Mouse (Mus musculus) cerebellum, adult 11 months (tissue): ENCODE data around the gene Dusp14.
A peak's percentile ranks its signal among the peaks of the same experiment; 100 is the strongest.

Experiments
- DNase-seq: peaks from one replicate; pipeline ENCODE4 v3.0.0; 2022

Gene Dusp14

DNA sequence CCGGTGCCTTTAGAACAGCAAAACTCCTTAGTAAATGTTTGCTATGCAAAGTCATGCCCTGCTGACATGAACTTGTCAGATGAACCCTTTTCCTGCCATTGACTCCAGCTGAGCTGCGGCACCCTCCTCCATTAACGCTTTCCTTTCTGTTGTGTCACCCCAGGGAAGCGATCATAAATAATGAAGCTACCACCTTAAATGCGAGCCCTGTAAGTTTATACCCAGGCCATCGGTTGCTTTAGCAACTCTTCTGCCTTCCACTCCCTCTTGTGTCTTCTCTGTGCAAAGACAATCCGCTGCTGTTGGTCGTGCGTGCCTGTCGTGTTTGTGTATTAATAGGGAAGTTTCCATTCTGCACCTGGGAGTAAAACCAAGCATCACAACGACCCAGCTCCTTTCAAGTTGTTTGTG is 3.0 kb downstream of the Dusp14 start:
- peak; percentile 37 for DNase-seq

- no peak for DNase-seq
These were observed 5.3 kb downstream of the Dusp14 start for GRCm38 (mm10) chr11:84063631-84064209.

GRCm38 (mm10) chr11:84062805-84063204 is 6.3 kb downstream of the Dusp14 start:
- DNase-seq = no peak

GRCm38 (mm10) chr11:84061881-84062280 is 7.2 kb downstream of the Dusp14 start:
- DNase-seq = no peak

DNA sequence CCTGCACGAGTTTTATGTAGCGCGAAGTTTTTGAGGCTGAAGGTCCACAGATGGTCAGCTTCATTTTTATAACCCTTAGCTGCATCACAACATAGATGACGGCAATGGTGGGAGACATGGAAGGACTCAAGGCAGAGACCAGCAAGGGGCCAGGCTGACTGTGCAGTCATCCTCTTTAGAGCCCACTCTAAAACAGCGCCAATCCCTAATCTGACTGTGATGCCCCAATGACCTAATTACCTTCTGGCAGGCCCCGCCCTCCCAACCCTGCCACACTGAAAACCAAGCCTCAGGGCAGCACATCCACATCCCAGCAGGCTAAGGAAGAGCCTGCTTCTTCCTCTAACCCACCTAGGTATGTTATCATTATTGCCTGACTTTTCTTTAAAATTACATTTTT is 8.4 kb downstream of the Dusp14 start:
- DNase-seq = no peak

DNA sequence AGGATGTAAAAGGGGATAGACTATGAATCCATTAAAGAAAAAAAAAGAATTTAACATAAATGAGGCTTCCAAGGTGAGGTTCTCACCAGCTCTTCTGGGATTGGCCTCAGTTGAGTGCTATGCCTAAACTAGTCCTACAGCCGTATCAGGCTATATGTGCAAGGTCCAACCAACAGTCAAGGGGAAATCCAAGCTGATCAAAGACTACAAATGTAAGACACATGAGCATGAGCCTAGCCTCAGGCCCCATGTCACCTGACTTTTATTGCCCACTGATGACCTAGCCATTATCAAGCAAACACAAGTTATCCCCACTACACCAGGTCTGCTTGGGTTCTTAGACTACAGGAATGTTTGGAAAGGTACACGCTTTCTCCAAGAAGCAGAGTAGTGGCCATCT is 9.3 kb downstream of the Dusp14 start:
- no peak for DNase-seq

DNA sequence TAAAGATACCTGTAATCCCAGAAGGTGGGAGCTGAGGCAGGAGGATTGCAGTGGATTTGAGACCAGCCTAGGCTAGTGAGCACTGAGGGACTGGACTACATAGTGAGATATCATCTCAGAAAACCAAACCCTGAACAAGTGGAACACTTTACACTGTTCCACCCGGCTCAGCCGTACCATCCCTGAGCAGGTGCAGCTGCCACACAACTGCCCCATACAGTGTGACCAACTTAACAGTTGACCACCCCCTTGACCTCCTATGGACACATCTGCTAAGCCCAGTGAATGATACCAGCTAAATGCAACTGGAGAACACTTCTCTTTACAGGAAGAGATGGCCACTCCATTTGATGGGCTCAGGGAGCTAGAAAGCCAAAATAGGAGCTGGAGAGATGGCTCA is 11.6 kb downstream of the Dusp14 start:
- no peak for DNase-seq

DNA sequence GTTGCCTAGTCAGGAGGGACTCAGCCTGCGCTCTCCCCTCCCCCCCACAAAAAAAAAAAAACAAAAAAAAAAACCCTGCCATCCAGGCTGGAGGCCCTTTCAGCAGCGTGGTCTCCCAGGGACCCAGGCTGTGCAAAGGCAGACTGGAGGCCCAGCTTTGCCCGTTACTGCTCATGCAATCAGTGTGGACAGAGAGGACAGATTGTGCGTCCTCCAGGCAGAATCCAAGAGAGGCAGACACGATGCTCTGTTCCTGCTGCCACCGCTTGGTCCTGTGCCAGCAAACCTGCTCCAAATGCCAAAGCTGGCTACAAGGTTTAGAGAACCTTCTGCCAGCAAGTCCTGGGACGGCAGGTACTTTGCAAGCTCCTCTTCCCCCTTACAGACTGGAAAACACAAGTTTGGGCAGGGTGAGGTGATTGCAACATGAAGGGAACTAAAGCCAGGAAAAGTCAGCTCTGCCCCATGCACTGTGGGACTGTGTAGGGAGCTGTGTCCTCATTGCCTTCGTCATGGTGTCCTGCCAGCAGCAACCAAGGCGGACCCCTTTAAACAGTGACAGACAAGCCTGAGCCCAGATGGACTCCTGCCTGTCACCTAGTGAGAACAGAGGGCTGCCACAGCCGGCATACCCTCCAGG is 15.4 kb downstream of the Dusp14 start:
- peak; percentile 92 for DNase-seq

GRCm38 (mm10) chr11:84053055-84053454 is 16.0 kb downstream of the Dusp14 start:
- no peak for DNase-seq

GRCm38 (mm10) chr11:84048411-84048810 is 20.6 kb downstream of the Dusp14 start:
- no peak for DNase-seq

DNA sequence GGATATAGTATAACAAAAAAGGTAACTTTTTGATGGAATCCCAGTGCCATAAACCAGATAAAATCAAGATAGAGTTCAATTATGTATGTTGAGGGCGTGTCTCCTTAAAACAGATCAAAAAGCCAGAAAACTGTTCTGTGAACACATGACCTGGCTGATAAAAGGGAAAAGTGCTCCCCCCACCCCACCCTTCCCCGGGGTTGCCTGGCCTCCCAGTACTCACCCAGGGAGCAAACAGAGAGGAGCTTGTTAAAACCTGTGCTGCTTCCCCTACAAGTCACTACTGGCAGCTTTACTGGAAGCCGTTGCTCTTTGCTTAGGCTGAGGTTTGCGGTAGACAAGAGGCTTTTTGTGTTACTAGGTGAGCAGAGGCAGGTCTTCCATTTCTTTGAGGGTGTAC is 21.8 kb downstream of the Dusp14 start:
- no peak for DNase-seq

- DNase-seq = no peak
These were observed 24.1 kb downstream of the Dusp14 start for GRCm38 (mm10) chr11:84044988-84045387.

GRCm38 (mm10) chr11:84042808-84043762 is 26.0 kb downstream of the Dusp14 start:
- DNase-seq = no peak

DNA sequence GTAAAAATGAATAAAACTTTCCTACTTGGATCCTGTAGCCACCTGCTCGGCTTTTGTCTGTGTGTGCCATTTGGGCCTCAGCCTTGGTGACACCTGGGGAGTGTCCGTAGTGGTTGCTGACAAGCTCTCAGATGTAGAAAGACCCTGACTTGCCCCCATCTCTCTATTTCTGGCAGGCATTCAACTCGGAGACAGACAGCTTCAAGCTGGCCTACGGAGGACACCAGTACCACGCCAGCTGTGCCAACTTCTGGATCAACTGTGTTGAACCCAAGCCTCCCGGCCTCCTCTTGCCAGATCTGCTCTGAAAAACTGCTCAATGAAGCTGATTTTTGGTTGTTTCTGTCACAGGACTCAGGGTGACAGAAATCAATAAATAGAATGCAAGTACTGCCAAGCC is 28.4 kb downstream of the Dusp14 start:
- no peak for DNase-seq

DNA sequence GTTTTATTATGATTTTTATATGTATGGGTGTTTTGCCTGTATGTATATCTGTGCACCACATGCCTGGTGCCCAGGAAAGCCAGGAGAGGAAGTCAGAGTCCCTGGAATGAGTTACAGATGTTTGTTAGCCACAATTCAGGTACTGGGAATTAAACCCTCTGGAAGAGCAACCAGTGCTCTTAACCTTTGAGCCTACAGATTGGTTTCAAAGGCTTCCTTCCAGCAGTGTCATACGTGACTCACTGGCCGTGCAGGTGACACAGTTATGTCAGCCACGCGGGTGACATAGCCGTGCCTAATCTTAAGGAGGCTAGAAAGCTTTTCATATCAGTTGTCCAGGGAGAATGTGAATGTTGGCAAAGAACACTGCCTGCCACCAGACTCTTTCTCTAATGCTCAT is 35.4 kb downstream of the Dusp14 start:
- no peak for DNase-seq

DNA sequence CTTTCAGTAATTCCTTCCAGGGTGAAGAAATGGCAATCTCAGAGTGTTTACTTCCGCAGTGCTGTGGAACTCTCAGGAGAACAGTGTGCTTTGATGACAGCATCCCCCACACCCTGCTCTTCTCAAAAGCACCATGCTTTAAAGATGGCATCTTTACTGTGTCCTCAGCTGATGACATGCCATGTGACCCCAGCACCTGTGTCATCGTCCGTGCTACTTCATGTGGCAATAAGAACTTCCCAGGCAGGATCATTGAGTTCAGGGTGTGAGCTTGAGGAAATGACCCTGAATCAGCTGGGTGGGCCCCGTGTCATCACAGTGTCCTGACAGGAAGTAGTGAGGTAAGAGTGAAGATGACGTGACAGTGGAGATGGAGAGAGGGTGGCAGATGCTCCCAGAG is 36.5 kb downstream of the Dusp14 start:
- no peak for DNase-seq

DNA sequence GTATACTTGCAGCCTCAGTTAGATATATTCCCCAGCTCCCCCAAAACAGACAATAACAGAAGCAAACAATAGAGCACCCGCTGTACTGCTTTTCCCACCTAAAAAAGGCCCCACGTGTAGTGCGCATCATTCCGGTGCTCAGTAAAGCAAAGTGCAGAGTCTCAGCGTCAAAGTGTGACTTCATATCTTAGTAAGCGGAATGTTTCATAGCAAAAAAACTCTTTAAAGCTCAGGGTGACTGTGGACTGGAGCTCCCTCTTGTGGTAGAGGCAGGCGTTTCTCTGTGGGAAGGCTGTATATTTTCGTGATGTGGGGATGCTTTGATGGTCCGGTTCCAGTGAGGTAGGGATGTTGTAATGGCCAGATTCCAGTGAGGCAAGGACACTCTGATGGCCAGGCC is 37.1 kb downstream of the Dusp14 start:
- no peak for DNase-seq

- no peak for DNase-seq
These were observed 40.6 kb downstream of the Dusp14 start for GRCm38 (mm10) chr11:84028271-84029028.

DNA sequence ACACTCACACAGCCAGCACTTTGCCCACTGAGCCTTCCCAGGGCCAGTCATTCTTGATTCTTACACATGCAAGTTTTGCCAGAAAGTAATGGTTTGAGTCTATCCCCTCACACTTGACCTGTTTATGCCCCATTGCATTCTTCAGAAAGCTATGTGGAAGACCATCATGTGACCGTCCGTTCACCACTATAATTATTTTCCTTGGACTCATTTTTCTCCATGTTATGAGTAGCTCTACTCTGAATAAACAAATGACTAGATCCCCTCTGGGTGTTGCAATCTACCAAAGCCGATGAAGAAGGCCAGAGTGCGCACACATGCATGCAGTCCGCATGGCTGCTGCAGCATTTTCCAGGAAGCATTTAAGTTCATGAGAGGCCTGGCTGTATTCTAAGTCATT is 41.8 kb downstream of the Dusp14 start:
- no peak for DNase-seq

GRCm38 (mm10) chr11:84016810-84017508 is 52.1 kb downstream of the Dusp14 start:
- DNase-seq = no peak

DNA sequence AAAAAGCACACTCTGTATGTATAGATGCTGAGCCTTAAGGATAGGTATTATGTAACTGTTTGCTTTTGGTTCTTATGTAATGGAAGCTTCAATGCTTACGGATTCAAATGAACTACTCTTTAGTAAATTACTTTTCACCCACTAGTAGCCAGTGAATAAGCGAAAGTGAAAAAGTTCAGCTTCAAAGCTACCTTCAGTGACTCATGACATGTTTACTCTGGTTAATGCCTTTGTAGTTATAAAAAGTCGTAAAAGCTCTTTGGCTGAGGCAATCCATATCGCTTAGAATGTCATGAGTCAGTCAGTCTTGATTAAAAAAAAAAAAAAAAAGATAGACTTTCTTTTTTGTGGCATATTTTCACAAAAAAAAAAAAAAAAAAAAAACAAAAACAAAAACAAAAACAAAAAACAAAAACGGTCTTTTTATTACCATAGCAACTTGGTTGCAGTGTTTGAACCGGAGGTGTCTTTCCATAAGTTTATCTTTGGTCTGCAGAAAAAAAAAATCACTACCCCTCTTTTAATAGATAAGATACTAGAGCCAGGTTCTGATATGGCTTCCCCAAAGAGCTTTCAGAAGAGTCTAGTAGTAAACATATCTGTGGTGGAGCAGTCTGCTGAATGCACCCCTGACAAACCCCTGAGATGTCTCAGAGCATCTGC is 52.8 kb downstream of the Dusp14 start:
- no peak for DNase-seq

DNA sequence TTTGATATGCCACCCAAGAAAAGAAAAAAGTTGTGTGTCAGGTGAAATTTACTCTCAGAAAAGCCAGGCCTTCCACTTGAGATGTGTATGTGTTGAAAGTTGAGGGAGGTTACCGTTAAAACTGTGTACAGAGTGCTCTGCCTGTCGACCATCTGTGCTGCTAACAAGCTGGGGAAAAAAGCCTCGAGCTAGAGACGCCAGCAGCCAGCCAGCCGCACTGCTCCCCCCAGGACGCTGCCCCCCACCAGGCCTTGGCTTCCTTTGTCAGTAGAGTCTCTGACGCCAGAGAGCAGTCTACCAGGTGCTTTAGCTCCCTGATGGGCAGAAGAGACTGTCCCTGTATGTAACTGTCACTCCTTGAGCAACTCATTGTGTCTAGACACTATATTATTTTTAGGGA is 56.0 kb downstream of the Dusp14 start:
- peak; percentile 42 for DNase-seq
